In the genomic region with DNA sequence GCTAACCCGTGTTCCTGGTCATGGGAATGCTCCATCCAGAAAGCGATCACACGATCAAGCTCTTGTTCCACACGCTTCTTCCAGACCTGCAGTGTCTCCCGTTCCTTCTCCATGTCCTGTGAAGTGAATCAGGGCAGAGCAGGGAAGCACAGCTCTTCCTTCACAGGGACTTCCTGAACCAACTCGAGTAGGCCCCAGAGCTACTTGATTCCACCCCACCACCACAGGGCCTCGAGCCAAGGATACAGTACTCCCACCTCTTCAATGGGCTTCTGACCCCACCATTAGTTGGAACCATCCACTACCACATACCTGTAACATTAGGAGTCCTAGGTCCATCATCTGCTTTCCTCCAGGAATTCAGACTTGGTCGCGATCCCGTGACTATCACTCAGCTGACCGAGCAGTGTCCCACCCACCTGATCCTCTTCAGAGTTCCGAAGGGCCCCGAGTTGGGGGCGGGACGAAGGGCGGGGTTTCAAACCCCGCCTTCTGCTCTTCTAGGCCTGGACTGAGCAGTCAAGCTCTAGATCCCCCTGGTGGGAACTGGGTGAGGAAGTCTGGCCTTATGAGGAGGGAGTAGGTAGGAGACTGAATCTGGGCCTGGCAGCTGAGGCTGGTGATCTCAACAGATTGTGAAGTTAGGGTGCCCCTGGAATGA, we compare ENCODE assay signal across 8 mouse cellular contexts. TPM values are rescaled to one million over a fixed set of nuclear protein-coding genes. Genes with fewer than 3 reads are reported as not detected.
A peak's percentile ranks its signal among the peaks of the same experiment; 100 is the strongest.
DNase-seq lines count a peak whose midpoint lies in the region; ATAC-seq and TF ChIP-seq lines count a peak whose summit lies in the region.

A gene (minus strand): TSS at position 449 of the 661 bp plus-strand sequence.

- WGBS in intestine, postnatal 0 days = 31% methylated on average over 17 of the region's 17 CpGs
- WGBS in lung, embryonic 14.5 days = 29% methylated on average over 16 of the region's 17 CpGs
- WGBS in neural tube, embryonic 14.5 days = 37% methylated on average over 17 of the region's 17 CpGs

- ATAC-seq in intestine, postnatal 0 days = peak; percentile 81
- peak; percentile 97 for ATAC-seq in lung, embryonic 14.5 days (ENCODE audit: insufficient read depth)
- ATAC-seq in neural tube, embryonic 14.5 days (ENCODE audit: low read depth) = peak; percentile 60; the same call in 1 of the 2 replicates

- intact Hi-C loops in left cerebral cortex, postnatal 4 days (cut with DNase I) = no loop called here

- no peaks in the 10 kb centered on the region for H3K9me3 ChIP-seq in intestine, postnatal 0 days (ENCODE audit: control insufficient read depth)
- H3K9me3 ChIP-seq in lung, embryonic 14.5 days (ENCODE audit: low read depth, low read length) = no peaks in the 10 kb centered on the region
- no peaks in the 10 kb centered on the region for H3K9me3 ChIP-seq in neural tube, embryonic 14.5 days (ENCODE audit: control insufficient read depth, low read length)

- no peaks in the 10 kb centered on the region for H3K27me3 ChIP-seq in intestine, postnatal 0 days (replicated peaks; ENCODE audit: control insufficient read depth, insufficient read depth, low read length)
- no peaks in the 10 kb centered on the region for H3K27me3 ChIP-seq in lung, embryonic 14.5 days (ENCODE audit: insufficient read depth, low read length)
- no peaks in the 10 kb centered on the region for H3K27me3 ChIP-seq in neural tube, embryonic 14.5 days (ENCODE audit: control insufficient read depth, insufficient read depth, low read length)

- TF ChIP-seq CTCF in intestine, postnatal 0 days (IDR thresholded peaks at IDR 0.05; ENCODE audit: low read depth) = peak; percentile 55
- peak; percentile 41; the same call in 1 of the 2 replicates for TF ChIP-seq CTCF in lung, embryonic 14.5 days (IDR thresholded peaks at IDR 0.05; ENCODE audit: low read depth)

- H3K9ac ChIP-seq in intestine, postnatal 0 days (ENCODE audit: low read depth, low read length) = 0 out of 2 replicates have a peak within 1 kb of the TSS, but pooled peaks have one; percentile 27
- peak within 1 kb of the TSS; percentile 29; the same call in 1 of the 2 replicates for H3K9ac ChIP-seq in lung, embryonic 14.5 days
- no peak within 1 kb of the TSS for H3K9ac ChIP-seq in neural tube, embryonic 14.5 days (replicated peaks; ENCODE audit: low read depth, low read length)

- DNase-seq in left cerebral cortex, postnatal 4 days = peak; percentile 28
- no peak for DNase-seq in left cerebral cortex, adult 11 months (ENCODE audit: low spot score)
- DNase-seq in embryo, embryonic 10 days (ENCODE audit: low spot score) = peak; percentile 61
- DNase-seq in heart, adult 11 months = peak; percentile 99
- peak; percentile 85 for DNase-seq in lung, embryonic 14.5 days
- peak; percentile 35 to 55 for DNase-seq in urinary bladder, postnatal 36 days (ENCODE audit: low spot score in 2 of 2)

- H3K4me3 ChIP-seq in intestine, postnatal 0 days (ENCODE audit: low read depth, low read length) = peak within 1 kb of the TSS; percentile 35
- peak within 1 kb of the TSS; percentile 30 for H3K4me3 ChIP-seq in lung, embryonic 14.5 days (ENCODE audit: low read depth, low read length)
- H3K4me3 ChIP-seq in neural tube, embryonic 14.5 days (ENCODE audit: low read depth, low read length) = no peak within 1 kb of the TSS

- H3K36me3 ChIP-seq in intestine, postnatal 0 days (ENCODE audit: control insufficient read depth, insufficient read depth) = peaks cover 10% of the 10 kb centered on the region; the same call in 1 of the 2 replicates
- H3K36me3 ChIP-seq in lung, embryonic 14.5 days (ENCODE audit: insufficient read depth) = no peaks in the 10 kb centered on the region
- no peaks in the 10 kb centered on the region for H3K36me3 ChIP-seq in neural tube, embryonic 14.5 days (ENCODE audit: control insufficient read depth, insufficient read depth, low read length)

- no peaks in the 10 kb centered on the region for H3K4me1 ChIP-seq in intestine, postnatal 0 days (replicated peaks; ENCODE audit: control insufficient read depth, insufficient read depth, low read length)
- H3K4me1 ChIP-seq in lung, embryonic 14.5 days (ENCODE audit: insufficient read depth) = no peaks in the 10 kb centered on the region
- H3K4me1 ChIP-seq in neural tube, embryonic 14.5 days (ENCODE audit: control insufficient read depth, insufficient read depth, low read length) = no peaks in the 10 kb centered on the region

- H3K27ac ChIP-seq in intestine, postnatal 0 days (ENCODE audit: low read depth, low read length) = peak within 1 kb of the TSS; percentile 58
- no peak within 1 kb of the TSS for H3K27ac ChIP-seq in lung, embryonic 14.5 days (ENCODE audit: low read depth)
- H3K27ac ChIP-seq in neural tube, embryonic 14.5 days (ENCODE audit: low read depth, low read length) = no peak within 1 kb of the TSS

- peak within 1 kb of the TSS; percentile 59 for H3K4me2 ChIP-seq in intestine, postnatal 0 days (replicated peaks; ENCODE audit: low read depth)
- peak within 1 kb of the TSS; percentile 54 for H3K4me2 ChIP-seq in lung, embryonic 14.5 days
- 0 out of 2 replicates have a peak within 1 kb of the TSS, but pooled peaks have one; percentile 14 for H3K4me2 ChIP-seq in neural tube, embryonic 14.5 days (ENCODE audit: low read depth, low read length)

RNA-seq across cellular contexts. Expression of the gene that starts here (rescaled TPM):
- total RNA-seq in left cerebral cortex, postnatal 4 days (2021) = 1 to 10 TPM; 3.3 to 5.4 TPM
- 788 and 922 TPM in 2 replicates for polyA plus RNA-seq in intestine, postnatal 0 days (2015; fragmentation: Nextera tagmentation; extraction: Ambion mirVana)
- polyA plus RNA-seq in lung, embryonic 14.5 days (2014; fragmentation: Nextera tagmentation; extraction: Ambion mirVana) = 28.9 and 33.6 TPM in 2 replicates
- polyA plus RNA-seq in neural tube, embryonic 14.5 days (2014; fragmentation: Nextera tagmentation; extraction: Ambion mirVana) = 6.5 and 7.9 TPM in 2 replicates

Comparison
In these comparisons a context has a peak if more than half of its experiments do, and no peak if none do; other contexts are left out.
1. RNA of the gene that starts here (polyA plus RNA-seq): 788 to 922 TPM in intestine, postnatal 0 days; 28.9 to 33.6 TPM in lung, embryonic 14.5 days and 6.5 to 7.9 TPM in neural tube, embryonic 14.5 days; every median in the first group is over 10 times any median in the second.
2. Peak in every context shown above with its lines, with median percentiles within 50 percentile points of each other: ATAC-seq and H3K4me2 ChIP-seq.